Mouse (Mus musculus): ENCODE measurements at regions not wholly inside any gene's neighbourhood (a gene's known extent, or its start where the extent isn't known, plus 50 kb on each side); places are given as distances from the start of the nearest gene placed in this dataset.

- TF ChIP-seq CTCF (conservative IDR thresholded peaks at IDR 0.05 in 1 of 2, IDR thresholded peaks at IDR 0.05 in 1 of 2; ENCODE audit: low read depth in 2 of 2, low read length in 2 of 2) (no peak), ZC3H11A (IDR thresholded peaks at IDR 0.05; ENCODE audit: low read depth, low read length) (no peak)
Measured at GRCm38 (mm10) chr5:28571347-28571998, 104.4 kb upstream of the Shh start.
